Mouse (Mus musculus) liver, embryonic 15.5 days (tissue): ENCODE data around the gene Insm1. TPM values are rescaled to one million over a fixed set of nuclear protein-coding genes. Genes with fewer than 3 reads are reported as not detected.

ENCODE experiments used
- ATAC-seq: fragments of 200-750 bp; cut with Nextera tagmentation; 2 replicates; pipeline ENCODE4 v1.8.0; 2017; ENCODE audit warnings: moderate number of reproducible peaks, mild to moderate bottlenecking, moderate library complexity; ENCODE audit not compliant: insufficient read depth
- H3K27ac ChIP-seq: fragments of 300-500 bp; sonication (generic); replicated peaks from 2 replicates; pipeline ENCODE4 v1.5.1; 2015; ENCODE audit warnings: mild to moderate bottlenecking, inconsistent platforms
- H3K27me3 ChIP-seq: fragments of 300-500 bp; sonication (generic); 2 replicates; pipeline ENCODE4 v1.6.1; 2015; ENCODE audit warnings: mild to moderate bottlenecking, inconsistent platforms
- H3K36me3 ChIP-seq: fragments of 300-500 bp; sonication (generic); replicated peaks from 2 replicates; pipeline ENCODE4 v1.6.1; 2015; ENCODE audit warnings: moderate library complexity, mild to moderate bottlenecking, inconsistent platforms
- H3K4me1 ChIP-seq: fragments of 300-500 bp; sonication (generic); replicated peaks from 2 replicates; pipeline ENCODE4 v1.6.1; 2015; ENCODE audit warnings: inconsistent platforms
- H3K4me2 ChIP-seq: fragments of 300-500 bp; sonication (generic); 2 replicates; pipeline ENCODE4 v1.6.1; 2015; ENCODE audit warnings: moderate library complexity, mild to moderate bottlenecking, inconsistent platforms
- H3K4me3 ChIP-seq: fragments of 300-500 bp; sonication (generic); replicated peaks from 2 replicates; pipeline ENCODE4 v1.5.1; 2015; ENCODE audit warnings: mild to moderate bottlenecking, inconsistent platforms
- H3K9ac ChIP-seq: fragments of 300-500 bp; sonication (generic); 2 replicates; pipeline ENCODE4 v1.6.1; 2015; ENCODE audit warnings: moderate library complexity, mild to moderate bottlenecking, inconsistent platforms
- H3K9me3 ChIP-seq: fragments of 300-500 bp; sonication (generic); replicated peaks from 2 replicates; pipeline ENCODE4 v1.6.1; 2016; ENCODE audit warnings: inconsistent platforms
- WGBS: fragments of 180-500 bp; shearing (Covaris S2); methylation state at CpG from one replicate; pipeline ENCODE4 v1.1.7; 2015; ENCODE audit warnings: mixed read lengths; ENCODE audit not compliant: insufficient replicate concordance; 5-methylcytosine and 5-hydroxymethylcytosine counted together
- polyA plus RNA-seq: library from polyadenylated mRNA; unstranded; fragments of >200 nt; fragmentation: Nextera tagmentation; extraction: Ambion mirVana; gene quantifications from 2 replicates; pipeline ENCODE4 v1.2.1, GENCODE M21; 2015

Insm1 gene
- not detected in 2 replicates for polyA plus RNA-seq

DNA sequence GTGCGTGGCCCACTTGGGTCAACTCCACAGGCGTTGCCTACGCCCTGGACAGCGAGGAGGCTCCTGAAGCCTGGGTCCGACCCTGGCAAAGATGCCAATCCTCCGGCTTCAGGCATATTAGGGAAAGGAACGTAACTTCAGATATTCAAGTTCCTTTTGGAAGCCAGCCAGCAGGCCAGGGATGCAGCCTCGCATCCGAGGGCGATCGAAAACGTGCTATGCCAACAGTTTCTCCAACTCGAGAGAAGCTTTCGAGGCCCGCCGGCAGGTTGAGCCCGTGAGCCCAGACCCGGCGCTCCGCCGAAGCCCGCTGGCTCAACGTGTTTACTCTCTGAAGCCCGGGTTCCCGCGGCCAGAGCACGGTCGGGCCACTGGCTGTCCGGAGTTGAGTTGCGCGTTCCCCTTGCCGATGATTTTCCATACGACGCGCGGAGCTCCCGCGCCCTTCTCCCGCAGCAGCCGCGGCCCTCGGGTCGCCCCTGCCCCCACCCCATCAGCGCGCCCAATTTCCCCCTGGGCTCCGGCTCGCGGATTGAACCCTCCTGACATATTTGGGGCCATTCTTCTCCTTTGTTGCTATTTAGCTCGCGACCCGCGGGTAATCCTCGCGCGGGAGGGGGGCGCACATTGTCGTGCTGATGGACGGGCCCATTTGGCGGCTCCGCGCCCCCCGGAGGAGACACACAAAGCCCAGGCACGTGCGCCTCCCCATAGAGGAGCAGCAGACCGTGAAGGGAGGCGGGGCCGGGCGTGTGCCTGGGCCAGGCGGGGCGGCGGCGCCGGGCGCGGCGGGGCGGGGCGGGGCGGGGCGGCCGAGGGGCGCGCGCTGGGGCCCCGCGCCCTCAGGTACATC lies at the start of gene Insm1:
Insm1 (plus strand) TSS at position 846 of the 853 bp plus-strand sequence.
- Histone ChIP-seq H3K9me3 (no peaks in the 10 kb centered on the region), H3K36me3 (no peaks in the 10 kb centered on the region), H3K27me3 (peaks cover 98% of the 10 kb centered on the region), H3K27ac (no peak within 1 kb of the TSS), H3K4me3 (peak within 1 kb of the TSS; percentile 45), H3K4me1 (peaks cover 22% of the 10 kb centered on the region), H3K4me2 (peak within 1 kb of the TSS; percentile 67), H3K9ac (no peak within 1 kb of the TSS)
- WGBS, result 1% methylated on average over 81 of the region's 86 CpGs
- ATAC-seq, result peak; percentile 36; the same call in 1 of the 2 replicates

DNA sequence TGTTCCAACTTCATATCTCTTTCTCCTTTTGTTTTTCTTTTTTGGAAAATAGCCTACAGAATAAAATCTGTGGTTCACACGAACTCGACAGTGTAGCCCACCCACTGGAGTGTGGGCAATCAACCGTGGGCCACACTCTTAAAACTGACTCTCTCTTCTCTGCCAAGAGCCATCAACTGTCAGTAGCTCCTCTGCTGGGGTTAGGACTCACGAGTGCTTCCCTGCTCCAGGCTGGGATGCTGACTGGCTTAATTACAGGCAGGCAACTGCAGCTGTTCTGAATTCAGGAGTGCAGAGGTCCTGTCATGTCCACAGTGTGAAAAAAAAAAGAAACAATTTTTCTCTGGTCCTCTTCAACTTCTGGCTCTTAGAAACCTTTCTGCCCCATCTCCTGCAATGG lies 49.6 kb upstream of the Insm1 start:
- H3K27ac ChIP-seq, result no peak overlapping the region
- ATAC-seq, result no peak
- no peaks in the 10 kb centered on the region for H3K36me3 ChIP-seq
- no peaks in the 10 kb centered on the region for H3K4me1 ChIP-seq
- 37% methylated on average over 4 of the region's 4 CpGs for WGBS
- no peak overlapping the region for H3K9ac ChIP-seq
- no peaks in the 10 kb centered on the region for H3K9me3 ChIP-seq
- H3K27me3 ChIP-seq, result no peaks in the 10 kb centered on the region
- H3K4me3 ChIP-seq, result no peak overlapping the region
- no peak overlapping the region for H3K4me2 ChIP-seq

DNA sequence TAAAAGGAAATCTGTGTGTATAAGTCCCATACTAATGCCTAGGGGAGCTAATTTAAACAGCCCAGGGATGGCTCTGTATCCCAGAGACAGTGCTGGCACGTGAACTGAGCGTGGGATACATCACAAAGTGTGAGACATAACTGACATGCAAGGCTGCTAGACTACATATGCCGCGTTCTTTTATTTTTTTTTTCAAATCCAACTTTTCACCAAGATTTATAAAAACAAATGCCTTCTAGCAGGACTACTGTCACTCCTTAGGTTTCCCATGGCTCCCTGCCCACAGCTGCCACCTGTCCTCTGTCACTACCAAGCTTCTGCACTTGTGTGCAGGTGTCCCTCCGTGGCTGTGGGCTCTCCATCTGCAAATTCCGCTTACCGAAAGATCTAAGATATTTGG lies 47.5 kb upstream of the Insm1 start:
- 67% methylated on average over 7 of the region's 7 CpGs for WGBS
- no peaks in the 10 kb centered on the region for H3K9me3 ChIP-seq
- H3K27ac ChIP-seq, result no peak overlapping the region

DNA sequence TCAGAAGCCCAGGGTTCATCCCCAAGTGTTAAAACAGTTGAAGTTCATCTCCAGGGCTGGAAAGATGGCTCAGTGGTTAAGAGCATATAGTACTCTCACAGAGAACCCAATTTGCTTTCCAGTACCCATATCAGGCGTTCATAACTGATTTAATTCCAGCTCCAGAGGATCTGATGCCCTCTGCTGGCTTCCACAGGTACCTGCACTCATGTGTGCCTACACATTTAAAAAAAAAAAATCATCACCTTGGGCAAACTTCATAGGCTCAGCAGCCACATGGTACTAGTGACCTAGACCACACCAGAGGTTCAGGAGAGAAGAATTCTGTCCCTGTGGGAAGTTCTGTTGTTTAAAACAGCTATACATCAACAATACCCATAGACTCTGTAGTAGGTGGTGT lies 43.0 kb upstream of the Insm1 start:
- Histone ChIP-seq H3K9me3 (no peaks in the 10 kb centered on the region), H3K4me1 (no peaks in the 10 kb centered on the region), H3K27me3 (no peaks in the 10 kb centered on the region), H3K27ac (no peak overlapping the region), H3K4me2 (no peak overlapping the region), H3K4me3 (no peak overlapping the region), H3K9ac (no peak overlapping the region), H3K36me3 (no peaks in the 10 kb centered on the region)
- ATAC-seq, result no peak
- 47% methylated on average over 1 of the region's 1 CpGs for WGBS

More for the DNA sequence above, 47.5 kb upstream of the Insm1 start:
- Histone ChIP-seq H3K4me2 (no peak overlapping the region), H3K9ac (no peak overlapping the region), H3K27me3 (no peaks in the 10 kb centered on the region), H3K4me1 (no peaks in the 10 kb centered on the region), H3K36me3 (no peaks in the 10 kb centered on the region), H3K4me3 (no peak overlapping the region)
- no peak for ATAC-seq

DNA sequence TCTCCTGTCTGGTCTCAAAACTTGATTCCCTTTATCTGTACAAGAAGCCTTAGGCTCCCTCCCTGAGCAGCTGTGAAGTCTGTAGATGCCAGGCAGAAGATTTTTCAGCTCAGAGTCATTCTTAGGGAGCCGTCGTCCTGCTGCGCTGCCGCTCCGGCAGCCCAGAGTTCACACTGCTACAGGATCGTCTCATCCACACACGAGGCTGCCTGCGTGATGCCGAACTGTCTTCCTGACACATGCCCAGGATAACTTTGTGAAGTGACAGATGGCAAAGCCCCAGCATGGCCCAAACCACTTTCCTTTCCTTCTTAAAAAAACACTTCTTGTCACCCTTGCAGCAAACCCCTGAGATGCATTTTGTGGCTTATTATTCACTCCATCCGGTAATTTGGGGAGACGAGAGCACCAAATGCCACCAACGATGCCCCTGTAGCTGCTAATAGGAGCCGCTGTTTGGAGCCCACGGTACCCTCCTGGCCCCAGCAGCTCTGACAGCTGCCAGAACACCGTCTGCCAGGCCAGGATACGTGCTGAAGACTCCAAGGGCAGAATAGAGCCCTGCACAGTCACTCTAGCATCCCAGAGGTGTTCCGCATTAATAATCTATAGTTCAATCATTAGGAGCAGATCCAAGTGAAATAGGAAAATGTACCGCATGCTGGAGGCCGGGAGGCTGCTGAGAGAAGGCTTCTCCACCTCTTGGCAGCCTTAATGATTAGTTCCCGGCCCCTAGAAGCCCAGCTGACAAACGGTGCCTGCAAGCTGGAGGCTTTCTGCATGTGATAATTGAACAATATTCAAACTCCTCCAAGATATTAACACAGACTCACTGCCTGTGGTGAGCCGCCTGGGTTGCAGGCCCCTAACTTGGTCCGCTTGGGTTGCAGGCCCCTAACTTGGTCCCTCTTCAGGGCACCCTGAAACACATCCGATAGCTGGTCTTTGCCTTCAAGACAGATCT lies 37.6 kb upstream of the Insm1 start:
- no peak for ATAC-seq
- H3K9me3 ChIP-seq, result no peaks in the 10 kb centered on the region
- H3K4me1 ChIP-seq, result no peaks in the 10 kb centered on the region
- H3K4me3 ChIP-seq, result no peak overlapping the region
- H3K36me3 ChIP-seq, result no peaks in the 10 kb centered on the region
- H3K27ac ChIP-seq, result no peak overlapping the region
- no peaks in the 10 kb centered on the region for H3K27me3 ChIP-seq
- no peak overlapping the region for H3K9ac ChIP-seq
- H3K4me2 ChIP-seq, result no peak overlapping the region
- WGBS, result 71% methylated on average over 24 of the region's 24 CpGs

DNA sequence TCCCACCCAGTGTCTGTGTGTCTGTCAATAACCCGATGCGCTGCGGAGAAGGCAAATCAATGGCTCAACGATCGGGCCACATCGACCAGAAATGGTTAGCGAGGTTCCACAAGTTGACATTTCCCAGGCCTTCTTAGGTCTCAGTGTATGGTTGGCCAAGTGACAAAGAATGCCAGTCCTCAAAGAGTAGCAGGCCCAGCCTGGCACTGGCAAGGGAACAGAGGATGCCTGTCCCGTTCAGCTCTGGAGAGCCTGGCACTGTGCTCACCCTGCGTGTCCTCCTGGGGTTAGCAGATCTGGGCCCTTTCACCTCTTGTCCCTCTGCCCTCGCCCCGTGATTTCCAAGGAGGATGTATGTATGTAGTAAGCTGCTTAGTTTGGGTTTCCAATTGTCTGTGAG lies 25.6 kb upstream of the Insm1 start:
- H3K9me3 ChIP-seq, result no peaks in the 10 kb centered on the region
- H3K27ac ChIP-seq, result no peak overlapping the region
- H3K36me3 ChIP-seq, result no peaks in the 10 kb centered on the region
- H3K4me3 ChIP-seq, result no peak overlapping the region
- H3K27me3 ChIP-seq, result no peaks in the 10 kb centered on the region
- no peaks in the 10 kb centered on the region for H3K4me1 ChIP-seq
- no peak overlapping the region for H3K4me2 ChIP-seq
- WGBS, result 80% methylated on average over 11 of the region's 11 CpGs
- ATAC-seq, result no peak
- H3K9ac ChIP-seq, result no peak overlapping the region

DNA sequence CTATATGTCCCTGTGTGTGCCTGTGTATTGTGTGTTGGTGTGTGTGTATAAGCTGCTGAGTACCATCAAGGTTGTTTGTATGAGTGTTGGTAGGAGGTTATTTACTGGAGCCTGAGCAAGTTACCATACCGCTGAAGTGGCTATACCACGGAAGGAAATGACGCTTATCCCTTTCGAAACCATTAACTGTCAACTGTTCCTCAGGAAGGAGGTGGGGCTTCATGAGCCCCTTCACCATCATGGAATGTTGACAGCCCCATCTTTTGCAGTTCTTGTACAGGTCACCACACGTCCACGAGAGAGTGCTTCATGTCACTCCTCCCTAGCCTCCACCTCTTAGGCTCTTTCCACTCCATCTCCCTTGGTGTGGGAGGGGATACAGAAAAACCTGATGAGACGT lies 23.8 kb upstream of the Insm1 start:
- Histone ChIP-seq H3K36me3 (no peaks in the 10 kb centered on the region), H3K9ac (no peak overlapping the region), H3K27me3 (no peaks in the 10 kb centered on the region), H3K4me2 (no peak overlapping the region), H3K9me3 (no peaks in the 10 kb centered on the region), H3K4me1 (no peaks in the 10 kb centered on the region), H3K4me3 (no peak overlapping the region), H3K27ac (no peak overlapping the region)
- ATAC-seq, result peak; percentile 31; the same call in 1 of the 2 replicates
- WGBS, result 13% methylated on average over 7 of the region's 7 CpGs

DNA sequence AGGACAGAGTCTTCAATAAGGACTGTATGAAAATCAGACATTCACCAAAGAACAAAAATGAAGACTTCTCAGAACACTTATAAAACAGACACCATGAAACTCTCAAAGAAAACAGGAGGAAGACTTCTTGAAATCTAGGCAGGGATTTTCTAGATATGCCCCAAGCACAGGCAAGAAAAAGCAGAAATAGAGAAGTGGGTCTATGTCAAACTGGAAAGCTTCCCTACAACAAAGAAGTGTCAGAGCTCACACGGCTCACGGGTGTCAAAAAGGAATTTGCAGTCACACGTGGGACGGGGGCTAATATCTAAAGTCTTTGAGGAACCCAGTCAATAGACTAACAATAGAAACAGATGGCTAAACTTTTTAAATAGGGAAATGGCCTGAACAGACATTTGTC lies 10.8 kb upstream of the Insm1 start:
- Histone ChIP-seq H3K27me3 (peaks cover 20% of the 10 kb centered on the region), H3K4me3 (no peak overlapping the region), H3K27ac (no peak overlapping the region), H3K9me3 (no peaks in the 10 kb centered on the region), H3K36me3 (no peaks in the 10 kb centered on the region), H3K4me2 (no peak overlapping the region), H3K4me1 (no peaks in the 10 kb centered on the region), H3K9ac (no peak overlapping the region)
- ATAC-seq, result no peak
- 19% methylated on average over 4 of the region's 4 CpGs for WGBS

DNA sequence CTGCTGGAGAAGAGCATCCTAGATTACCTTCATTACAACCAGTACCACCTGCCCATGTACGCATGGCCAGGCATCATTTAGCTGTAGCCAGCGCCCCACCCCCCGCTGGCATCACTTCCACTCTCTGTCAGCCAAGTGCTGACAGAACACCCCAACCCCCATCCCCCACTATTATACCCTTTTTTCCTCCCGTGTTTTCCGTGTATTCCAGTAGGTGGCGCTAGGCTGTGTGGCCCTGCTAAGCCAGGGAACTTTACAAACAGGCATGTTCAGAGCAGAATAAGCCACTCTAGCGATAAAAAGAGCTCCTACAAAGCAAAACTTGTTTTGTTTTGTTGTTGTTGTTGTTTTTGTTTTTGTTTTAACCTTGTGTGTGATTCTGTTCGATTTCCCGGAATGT lies 7.0 kb upstream of the Insm1 start:
- Histone ChIP-seq H3K4me3 (no peak overlapping the region), H3K27ac (no peak overlapping the region), H3K9ac (no peak overlapping the region), H3K36me3 (no peaks in the 10 kb centered on the region), H3K4me2 (no peak overlapping the region), H3K4me1 (peaks cover 5% of the 10 kb centered on the region; the same call in 1 of the 2 replicates), H3K9me3 (no peaks in the 10 kb centered on the region), H3K27me3 (peaks cover 57% of the 10 kb centered on the region)
- ATAC-seq, result no peak
- 3% methylated on average over 9 of the region's 9 CpGs for WGBS

DNA sequence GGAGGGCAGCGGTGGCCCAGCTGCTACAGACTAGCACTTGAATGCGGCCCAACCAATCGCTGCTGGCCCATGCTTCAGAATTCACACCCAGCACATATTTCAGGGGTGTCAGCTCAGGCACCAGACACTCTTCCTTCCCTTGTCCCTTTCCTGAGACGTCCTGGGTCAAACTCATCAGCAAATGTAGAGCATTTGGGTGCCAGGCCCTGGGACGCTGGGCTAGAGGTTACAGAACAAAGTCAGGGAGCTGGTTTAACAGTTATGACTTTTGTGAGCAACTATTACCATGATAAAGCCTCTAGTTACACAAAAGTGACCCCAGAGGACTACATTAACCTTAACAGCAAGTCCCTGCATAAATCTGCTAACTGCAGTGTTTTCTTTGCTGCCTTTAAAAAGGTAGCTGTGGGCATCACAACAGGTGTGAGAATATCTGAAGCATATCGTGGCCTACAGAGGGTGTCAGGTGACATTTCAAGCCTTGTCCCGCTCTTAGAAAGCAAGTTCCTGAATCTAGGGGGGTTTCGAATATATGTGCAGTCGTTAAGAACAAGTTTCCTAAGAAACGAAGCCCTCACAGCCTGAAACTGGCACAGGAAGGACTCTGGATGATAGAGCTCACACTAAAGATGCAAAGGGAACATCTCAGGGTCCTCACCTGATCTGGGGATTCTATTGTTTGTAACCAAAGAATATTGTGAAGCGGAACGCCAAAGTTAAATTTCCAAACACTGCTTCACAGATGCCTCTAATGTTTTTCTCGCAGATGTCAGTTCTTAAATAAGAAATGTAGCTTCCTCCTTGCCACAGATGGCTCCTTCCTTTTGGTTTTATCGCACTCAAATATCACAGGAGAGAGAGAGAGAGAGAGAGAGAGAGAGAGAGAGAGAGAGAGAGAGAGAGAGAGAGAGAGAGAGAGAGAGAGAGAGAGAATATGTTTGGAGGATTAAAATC lies 5.3 kb upstream of the Insm1 start:
- no peak for ATAC-seq
- no peak overlapping the region for H3K4me2 ChIP-seq
- no peaks in the 10 kb centered on the region for H3K9me3 ChIP-seq
- H3K4me3 ChIP-seq, result no peak overlapping the region
- WGBS, result 21% methylated on average over 14 of the region's 14 CpGs
- peaks cover 10% of the 10 kb centered on the region for H3K4me1 ChIP-seq
- H3K27ac ChIP-seq, result no peak overlapping the region
- peaks cover 73% of the 10 kb centered on the region for H3K27me3 ChIP-seq
- H3K36me3 ChIP-seq, result no peaks in the 10 kb centered on the region
- no peak overlapping the region for H3K9ac ChIP-seq
